Mouse (Mus musculus): ENCODE data around the gene Rhox2c. TPM values are rescaled to one million over a fixed set of nuclear protein-coding genes. Genes with fewer than 3 reads are reported as not detected.
"Not testable (repeated sequence)": the region's sequence is repeated elsewhere in the genome, so short reads cannot be mapped to it uniquely, and the experiment has no call there.

Gene Rhox2c
- not detected in 2 replicates for polyA plus RNA-seq (2015; fragmentation: Nextera tagmentation; extraction: Ambion mirVana)

DNA sequence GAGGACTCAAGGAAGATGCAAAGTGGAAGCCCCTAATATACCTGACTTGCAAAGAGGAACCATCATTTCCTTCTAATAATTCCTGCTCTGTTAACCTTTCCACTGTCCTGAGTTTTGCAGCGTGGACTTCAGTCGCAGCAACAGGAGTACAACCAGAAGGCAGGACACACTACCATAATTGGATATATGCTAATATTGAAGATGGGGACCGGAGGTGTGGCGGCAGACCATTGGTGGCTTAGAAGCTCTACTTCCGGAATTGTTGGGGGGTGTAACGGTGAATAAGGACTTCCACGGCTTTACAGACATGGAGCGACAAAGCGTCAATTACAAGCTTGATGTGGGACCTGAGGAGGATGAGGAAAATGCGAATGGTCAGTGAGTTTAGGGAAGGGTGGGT lies at the start of gene Rhox2c:
Gene Rhox2c, plus strand, starts transcription at position 301 of the 400 bp plus-strand sequence.
- H3K36me3 ChIP-seq (replicated peaks); H3K4me3 ChIP-seq (replicated peaks); H3K9me3 ChIP-seq (replicated peaks); ATAC-seq (ENCODE audit: insufficient read depth); H3K27me3 ChIP-seq; H3K4me1 ChIP-seq (replicated peaks); H3K4me2 ChIP-seq; H3K27ac ChIP-seq (replicated peaks); H3K9ac ChIP-seq: not testable (repeated sequence)
- WGBS (ENCODE audit: insufficient replicate concordance): 96% methylated on average over 7 of the region's 10 CpGs

DNA sequence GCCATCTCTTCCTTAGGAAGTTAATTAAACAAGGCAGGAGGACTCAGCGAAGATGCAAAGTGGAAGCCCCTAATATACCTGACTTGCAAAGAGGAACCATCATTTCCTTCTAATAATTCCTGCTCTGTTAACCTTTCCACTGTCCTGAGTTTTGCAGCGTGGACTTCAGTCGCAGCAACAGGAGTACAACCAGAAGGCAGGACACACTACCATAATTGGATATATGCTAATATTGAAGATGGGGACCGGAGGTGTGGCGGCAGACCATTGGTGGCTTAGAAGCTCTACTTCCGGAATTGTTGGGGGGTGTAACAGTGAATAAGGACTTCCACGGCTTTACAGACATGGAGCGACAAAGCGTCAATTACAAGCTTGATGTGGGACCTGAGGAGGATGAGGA lies 41.7 kb upstream of the Rhox2c start, which contains the start of gene Rhox2b:
Gene Rhox2b, plus strand, starts transcription at position 301 of the 400 bp plus-strand sequence.
- H3K4me3 ChIP-seq (replicated peaks); ATAC-seq (ENCODE audit: insufficient read depth); H3K4me2 ChIP-seq; H3K9me3 ChIP-seq (replicated peaks); H3K27me3 ChIP-seq; H3K36me3 ChIP-seq (replicated peaks); H3K27ac ChIP-seq (replicated peaks); H3K9ac ChIP-seq; H3K4me1 ChIP-seq (replicated peaks): not testable (repeated sequence)
- WGBS (ENCODE audit: insufficient replicate concordance): no CpG with 5 or more reads among the region's 9 CpGs

DNA sequence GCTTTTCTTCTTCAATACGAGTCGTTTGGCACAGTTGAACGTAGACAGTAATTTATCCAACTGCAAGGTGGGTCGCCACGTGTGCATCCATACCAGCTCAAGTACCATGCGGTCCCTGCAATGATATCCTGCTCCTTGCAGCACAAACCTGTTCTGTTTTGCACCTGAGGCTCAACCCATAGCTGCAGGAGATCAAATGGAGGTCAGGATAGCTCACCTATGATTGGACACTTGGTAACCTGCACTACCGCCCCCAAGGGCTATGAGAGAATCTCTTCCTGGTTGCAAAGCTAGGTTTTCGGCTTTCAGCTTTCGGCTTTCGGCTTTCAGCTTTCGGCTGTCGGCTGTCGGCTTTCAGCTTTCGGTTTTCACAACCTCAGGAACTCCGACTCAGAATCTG lies 21.3 kb upstream of the Rhox2c start, which contains the start of gene Rhox4b:
Gene Rhox4b, plus strand, starts transcription at position 301 of the 400 bp plus-strand sequence.
- WGBS (ENCODE audit: insufficient replicate concordance): 73% methylated on average over 15 of the region's 15 CpGs
- not testable (repeated sequence) for H3K36me3 ChIP-seq (replicated peaks); ATAC-seq (ENCODE audit: insufficient read depth)

GRCm38 (mm10) chrX:37458285-37458684 lies 4.8 kb downstream of the Rhox2c start, which contains the start of gene Rhox3c:
Gene Rhox3c (plus strand): TSS chrX:37458585.
- H3K4me2 ChIP-seq; H3K9ac ChIP-seq; H3K9me3 ChIP-seq (replicated peaks); H3K27ac ChIP-seq (replicated peaks); H3K36me3 ChIP-seq (replicated peaks); H3K4me1 ChIP-seq (replicated peaks); H3K27me3 ChIP-seq; H3K4me3 ChIP-seq (replicated peaks); ATAC-seq (ENCODE audit: insufficient read depth): not testable (repeated sequence)
- 71% methylated on average over 3 of the region's 4 CpGs for WGBS (ENCODE audit: insufficient replicate concordance)

More for the DNA sequence above, 21.3 kb upstream of the Rhox2c start, which contains the start of gene Rhox4b:
- not testable (repeated sequence) for H3K27ac ChIP-seq (replicated peaks); H3K4me2 ChIP-seq; H3K4me1 ChIP-seq (replicated peaks); H3K4me3 ChIP-seq (replicated peaks); H3K9me3 ChIP-seq (replicated peaks); H3K27me3 ChIP-seq; H3K9ac ChIP-seq

DNA sequence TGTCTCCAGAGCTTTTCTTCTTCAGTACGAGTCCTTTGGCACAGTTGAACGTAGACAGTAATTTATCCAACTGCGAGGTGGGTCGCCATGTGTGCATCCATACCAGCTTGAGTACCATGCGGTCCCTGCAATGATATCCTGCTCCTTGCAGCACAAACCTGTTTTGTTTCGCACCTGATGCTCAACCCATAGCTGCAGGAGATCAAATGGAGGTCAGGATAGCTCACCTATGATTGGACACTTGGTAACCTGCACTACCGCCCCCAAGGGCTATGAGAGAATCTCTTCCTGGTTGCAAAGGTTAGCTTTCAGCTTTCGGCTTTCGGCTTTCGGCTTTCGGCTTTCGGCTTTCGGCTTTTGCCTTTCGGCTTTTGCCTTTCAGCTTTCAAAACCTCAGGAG lies 26.6 kb downstream of the Rhox2c start, which contains the start of gene Rhox4c:
Gene Rhox4c, plus strand, starts transcription at position 301 of the 400 bp plus-strand sequence.
- not testable (repeated sequence) for H3K9me3 ChIP-seq (replicated peaks); ATAC-seq (ENCODE audit: insufficient read depth)
- 71% methylated on average over 14 of the region's 14 CpGs for WGBS (ENCODE audit: insufficient replicate concordance)

GRCm38 (mm10) chrX:37514059-37514458 lies 60.6 kb downstream of the Rhox2c start, which contains the start of gene Rhox4d:
Gene Rhox4d (plus strand): TSS chrX:37514359.
- H3K4me1 ChIP-seq (replicated peaks); H3K4me3 ChIP-seq (replicated peaks); H3K36me3 ChIP-seq (replicated peaks); H3K9me3 ChIP-seq (replicated peaks); H3K9ac ChIP-seq; H3K27me3 ChIP-seq; H3K4me2 ChIP-seq; ATAC-seq (ENCODE audit: insufficient read depth); H3K27ac ChIP-seq (replicated peaks): not testable (repeated sequence)
- 77% methylated on average over 17 of the region's 18 CpGs for WGBS (ENCODE audit: insufficient replicate concordance)

More for the DNA sequence above, 26.6 kb downstream of the Rhox2c start, which contains the start of gene Rhox4c:
- H3K27me3 ChIP-seq; H3K27ac ChIP-seq (replicated peaks); H3K9ac ChIP-seq; H3K4me3 ChIP-seq (replicated peaks); H3K36me3 ChIP-seq (replicated peaks); H3K4me2 ChIP-seq; H3K4me1 ChIP-seq (replicated peaks): not testable (repeated sequence)

Other genes with a start within 250 kb of the Rhox2c start
- not detected in 2 replicates for gene Gm9, start 242.6 kb upstream of the Rhox2c start, polyA plus RNA-seq (2015; fragmentation: Nextera tagmentation; extraction: Ambion mirVana)
- gene Rhox1, start 231.4 kb upstream of the Rhox2c start, polyA plus RNA-seq (2015; fragmentation: Nextera tagmentation; extraction: Ambion mirVana): not detected in 2 replicates
- gene Rhox2a, start 208.7 kb upstream of the Rhox2c start, polyA plus RNA-seq (2015; fragmentation: Nextera tagmentation; extraction: Ambion mirVana): not detected in 2 replicates
- gene Rhox3a, start 203.8 kb upstream of the Rhox2c start, polyA plus RNA-seq (2015; fragmentation: Nextera tagmentation; extraction: Ambion mirVana): not detected in 2 replicates
- not detected in 2 replicates for gene Rhox4a, start 188.3 kb upstream of the Rhox2c start, polyA plus RNA-seq (2015; fragmentation: Nextera tagmentation; extraction: Ambion mirVana)
- gene Rhox3a2, start 73.7 kb upstream of the Rhox2c start, polyA plus RNA-seq (2015; fragmentation: Nextera tagmentation; extraction: Ambion mirVana): not detected in 2 replicates
- not detected in 2 replicates for gene Rhox4a2, start 62.8 kb upstream of the Rhox2c start, polyA plus RNA-seq (2015; fragmentation: Nextera tagmentation; extraction: Ambion mirVana)
- gene Rhox2b, start 41.6 kb upstream of the Rhox2c start, polyA plus RNA-seq (2015; fragmentation: Nextera tagmentation; extraction: Ambion mirVana): not detected in 2 replicates
- gene Rhox4b, start 21.2 kb upstream of the Rhox2c start, polyA plus RNA-seq (2015; fragmentation: Nextera tagmentation; extraction: Ambion mirVana): not detected in 2 replicates
- gene Rhox3c, start 4.9 kb downstream of the Rhox2c start, polyA plus RNA-seq (2015; fragmentation: Nextera tagmentation; extraction: Ambion mirVana): not detected in 2 replicates
- gene Rhox4c, start 26.7 kb downstream of the Rhox2c start, polyA plus RNA-seq (2015; fragmentation: Nextera tagmentation; extraction: Ambion mirVana): not detected in 2 replicates
- gene Rhox2d, start 39.7 kb downstream of the Rhox2c start, polyA plus RNA-seq (2015; fragmentation: Nextera tagmentation; extraction: Ambion mirVana): not detected in 2 replicates
- not detected in 2 replicates for gene Rhox4d, start 60.7 kb downstream of the Rhox2c start, polyA plus RNA-seq (2015; fragmentation: Nextera tagmentation; extraction: Ambion mirVana)
- gene Rhox2e, start 76.8 kb downstream of the Rhox2c start, polyA plus RNA-seq (2015; fragmentation: Nextera tagmentation; extraction: Ambion mirVana): not detected in 2 replicates
- not detected in 2 replicates for gene Rhox3e, start 88.3 kb downstream of the Rhox2c start, polyA plus RNA-seq (2015; fragmentation: Nextera tagmentation; extraction: Ambion mirVana)
- gene Rhox4e, start 103.7 kb downstream of the Rhox2c start, polyA plus RNA-seq (2015; fragmentation: Nextera tagmentation; extraction: Ambion mirVana): not detected in 2 replicates
- not detected in 2 replicates for gene Rhox2f, start 117.7 kb downstream of the Rhox2c start, polyA plus RNA-seq (2015; fragmentation: Nextera tagmentation; extraction: Ambion mirVana)
- gene Rhox3f, start 127.3 kb downstream of the Rhox2c start, polyA plus RNA-seq (2015; fragmentation: Nextera tagmentation; extraction: Ambion mirVana): not detected in 2 replicates
- not detected in 2 replicates for gene Rhox4f, start 154.0 kb downstream of the Rhox2c start, polyA plus RNA-seq (2015; fragmentation: Nextera tagmentation; extraction: Ambion mirVana)
- gene Rhox3g, start 174.9 kb downstream of the Rhox2c start, polyA plus RNA-seq (2015; fragmentation: Nextera tagmentation; extraction: Ambion mirVana): not detected in 2 replicates
- gene Rhox2g, start 189.8 kb downstream of the Rhox2c start, polyA plus RNA-seq (2015; fragmentation: Nextera tagmentation; extraction: Ambion mirVana): not detected in 2 replicates
- gene Rhox4g, start 197.6 kb downstream of the Rhox2c start, polyA plus RNA-seq (2015; fragmentation: Nextera tagmentation; extraction: Ambion mirVana): not detected in 2 replicates
- gene Rhox3h, start 215.1 kb downstream of the Rhox2c start, polyA plus RNA-seq (2015; fragmentation: Nextera tagmentation; extraction: Ambion mirVana): not detected in 2 replicates
- not detected in 2 replicates for gene Rhox2h, start 219.6 kb downstream of the Rhox2c start, polyA plus RNA-seq (2015; fragmentation: Nextera tagmentation; extraction: Ambion mirVana)

Measured in liver, embryonic 15.5 days (tissue).